Mouse (Mus musculus) thymus, adult 2 months (tissue): Measurements from ENCODE around the gene Gfod2. TPM values are rescaled to one million over a fixed set of nuclear protein-coding genes. Genes with fewer than 3 reads are reported as not detected.

Experiments used
- DNase-seq: peaks from one replicate; pipeline ENCODE4 v3.0.0; 2021
- H3K27ac ChIP-seq: fragments of 200-500 bp; 2 replicates; pipeline ENCODE4 v1.5.1; 2012; ENCODE audit warnings: low read length, control low read depth; ENCODE audit not compliant: control insufficient read depth, insufficient read depth
- H3K27me3 ChIP-seq: fragments of 200-500 bp; 2 replicates; pipeline ENCODE4 v1.6.1; 2012; ENCODE audit warnings: mild to moderate bottlenecking, low read length, moderate library complexity, mixed read lengths; ENCODE audit not compliant: control insufficient read depth, insufficient read depth
- H3K36me3 ChIP-seq: fragments of 200-500 bp; 2 replicates; pipeline ENCODE4 v1.6.1; 2012; ENCODE audit warnings: mild to moderate bottlenecking, low read length, moderate library complexity; ENCODE audit not compliant: control insufficient read depth, insufficient read depth
- H3K4me1 ChIP-seq: fragments of 200-500 bp; replicated peaks from 2 replicates; pipeline ENCODE4 v1.6.1; 2012; ENCODE audit warnings: low read length; ENCODE audit not compliant: control insufficient read depth, insufficient read depth
- H3K4me3 ChIP-seq: fragments of 200-500 bp; 2 replicates; pipeline ENCODE4 v1.5.1; 2012; ENCODE audit warnings: mild to moderate bottlenecking, low read length, control low read depth, moderate library complexity; ENCODE audit not compliant: control insufficient read depth, insufficient read depth
- CTCF ChIP-seq: fragments of 200-500 bp; IDR thresholded peaks from 2 replicates; pipeline ENCODE4 v1.5.1; 2012; ENCODE audit warnings: mild to moderate bottlenecking, control low read depth, low read length, moderate library complexity, borderline replicate concordance; ENCODE audit not compliant: control insufficient read depth, poor library complexity, insufficient read depth; ENCODE audit errors: extremely low read depth
- POLR2A ChIP-seq: fragments of 200-500 bp; IDR thresholded peaks from 2 replicates; pipeline ENCODE4 v1.6.1; 2012; ENCODE audit warnings: mild to moderate bottlenecking, low read length, control low read depth, moderate library complexity; ENCODE audit not compliant: control insufficient read depth, poor library complexity, insufficient read depth; ENCODE audit errors: extremely low read depth
- WGBS: fragments of 180-500 bp; shearing (Covaris S2); methylation state at CpG from one replicate; pipeline ENCODE4 v1.1.7; 2018; 5-methylcytosine and 5-hydroxymethylcytosine counted together
- polyA plus RNA-seq: library from polyadenylated mRNA; depleted of rRNA; stranded (reverse); fragments of >200 nt; gene quantifications from 2 replicates; pipeline ENCODE4 v1.2.3, GENCODE M21; 2012

Gene Gfod2
- polyA plus RNA-seq, 1 experiment = 7.3 TPM

- Histone ChIP-seq H3K4me3 (no peak overlapping the region), H3K27ac (no peak overlapping the region), H3K4me1 (peaks cover 9% of the 10 kb centered on the region), H3K36me3 (peaks cover 80% of the 10 kb centered on the region), H3K27me3 (no peaks in the 10 kb centered on the region)
- DNase-seq = no peak
- TF ChIP-seq CTCF (no peak), POLR2A (no peak)
- 96% methylated on average over 30 of the region's 30 CpGs for WGBS
Observed at GRCm38 (mm10) chr8:105695080-105695780, 63.2 kb downstream of the Gfod2 start.

- TF ChIP-seq CTCF = no peak
- no peak for TF ChIP-seq POLR2A
- Histone ChIP-seq H3K36me3 (peaks cover 89% of the 10 kb centered on the region), H3K4me3 (no peak overlapping the region), H3K27ac (no peak overlapping the region), H3K4me1 (no peaks in the 10 kb centered on the region), H3K27me3 (no peaks in the 10 kb centered on the region)
- DNase-seq = no peak
- WGBS = 95% methylated on average over 40 of the region's 40 CpGs
Observed at GRCm38 (mm10) chr8:105694051-105694799, 64.2 kb downstream of the Gfod2 start.

- peaks cover 95% of the 10 kb centered on the region for H3K36me3 ChIP-seq
- no peak overlapping the region for H3K27ac ChIP-seq
- WGBS = 89% methylated on average over 28 of the region's 30 CpGs
- no peak for TF ChIP-seq CTCF
- no peak for TF ChIP-seq POLR2A
- no peak for DNase-seq
- no peak overlapping the region for H3K4me3 ChIP-seq
- no peaks in the 10 kb centered on the region for H3K27me3 ChIP-seq
- H3K4me1 ChIP-seq = 0 out of 2 replicates have a peak, but pooled peaks cover 2% of the 10 kb centered on the region
Observed at GRCm38 (mm10) chr8:105693648-105694047, 64.8 kb downstream of the Gfod2 start.

- H3K27ac ChIP-seq = no peak overlapping the region
- no peak overlapping the region for H3K4me3 ChIP-seq
- peaks cover 93% of the 10 kb centered on the region for H3K36me3 ChIP-seq
- H3K27me3 ChIP-seq = no peaks in the 10 kb centered on the region
- peaks cover 12% of the 10 kb centered on the region for H3K4me1 ChIP-seq
- no peak for TF ChIP-seq POLR2A
- no peak for TF ChIP-seq CTCF
- DNase-seq = no peak
- 95% methylated on average over 11 of the region's 11 CpGs for WGBS
Observed at GRCm38 (mm10) chr8:105692449-105693182, 65.8 kb downstream of the Gfod2 start.

GRCm38 (mm10) chr8:105690978-105691377 is 67.5 kb downstream of the Gfod2 start:
- TF ChIP-seq POLR2A = no peak
- no peak for TF ChIP-seq CTCF
- no peak for DNase-seq
- Histone ChIP-seq H3K36me3 (peaks cover 77% of the 10 kb centered on the region), H3K4me1 (peaks cover 22% of the 10 kb centered on the region), H3K4me3 (no peak overlapping the region), H3K27me3 (no peaks in the 10 kb centered on the region), H3K27ac (no peak overlapping the region)
- 97% methylated on average over 14 of the region's 14 CpGs for WGBS

- H3K4me1 ChIP-seq = peaks cover 25% of the 10 kb centered on the region
- no peak for DNase-seq
- no peak for TF ChIP-seq CTCF
- TF ChIP-seq POLR2A = no peak
- no peaks in the 10 kb centered on the region for H3K27me3 ChIP-seq
- H3K4me3 ChIP-seq = no peak overlapping the region
- no peak overlapping the region for H3K27ac ChIP-seq
- H3K36me3 ChIP-seq = peaks cover 67% of the 10 kb centered on the region
- WGBS = 97% methylated on average over 9 of the region's 9 CpGs
Observed at GRCm38 (mm10) chr8:105689983-105690360, 68.5 kb downstream of the Gfod2 start.
